Mouse (Mus musculus) CH12.LX (cell line): ENCODE results near the gene Cabp1. TPM values are rescaled to one million over a fixed set of nuclear protein-coding genes. Genes with fewer than 3 reads are reported as not detected.

Experiments used
- DNase-seq: peaks from one replicate; pipeline ENCODE4 v3.0.0-alpha.2; 2013; ENCODE audit errors: extremely low read depth
- H3K27ac ChIP-seq: 2 replicates; pipeline ENCODE4 v1.5.1; 2012; ENCODE audit warnings: low read depth, mild to moderate bottlenecking, control low read depth, moderate library complexity; ENCODE audit not compliant: insufficient read depth
- H3K27me3 ChIP-seq: replicated peaks from 2 replicates; pipeline ENCODE3; 2012; ENCODE audit warnings: inconsistent platforms
- H3K36me3 ChIP-seq, 2 experiments: replicated peaks in 1 of 2; 2 replicates each; pipeline versions ENCODE3 to v1.6.1; 2012; ENCODE audit warnings: inconsistent platforms in 1 of 2, low read length in 1 of 2, mild to moderate bottlenecking in 1 of 2, mixed read lengths in 1 of 2, moderate library complexity in 1 of 2; ENCODE audit not compliant: control insufficient read depth in 1 of 2, insufficient read depth in 1 of 2
- H3K4me1 ChIP-seq, 2 experiments: 2 replicates each; pipeline ENCODE4 v1.6.1; 2012; ENCODE audit warnings: inconsistent platforms in 1 of 2, moderate library complexity in 1 of 2; ENCODE audit not compliant: insufficient read depth in 2 of 2, control insufficient read depth in 1 of 2
- H3K4me2 ChIP-seq: 2 replicates; pipeline ENCODE4 v1.6.1; 2012; ENCODE audit warnings: low read depth, mild to moderate bottlenecking, control low read depth; ENCODE audit not compliant: poor library complexity, insufficient read depth, severe bottlenecking
- H3K4me3 ChIP-seq, 3 experiments: fragments of 150-350 bp in 1 of 3; sonication (generic) in 1 of 3; replicated peaks in 1 of 3; 2 replicates each; pipeline versions ENCODE3 to v1.5.1; 2011 to 2012; ENCODE audit warnings: low read depth in 2 of 3, low read length in 2 of 3, mild to moderate bottlenecking in 2 of 3, moderate library complexity in 2 of 3, control low read depth in 1 of 3, improper control_type of control experiment in 1 of 3, inconsistent platforms in 1 of 3, mixed read lengths in 1 of 3; ENCODE audit not compliant: poor library complexity in 1 of 3
- H3K79me2 ChIP-seq: replicated peaks from 2 replicates; pipeline ENCODE4 v1.6.1; 2012; ENCODE audit warnings: mild to moderate bottlenecking, moderate library complexity; ENCODE audit not compliant: control insufficient read depth, poor library complexity, insufficient read depth, severe bottlenecking; ENCODE audit errors: extremely low read depth
- H3K9ac ChIP-seq: 2 replicates; pipeline ENCODE4 v1.6.1; 2012; ENCODE audit warnings: low read depth, mild to moderate bottlenecking, control low read depth, moderate library complexity; ENCODE audit not compliant: insufficient read depth
- H3K9me3 ChIP-seq: replicated peaks from 2 replicates; pipeline ENCODE3; 2012; ENCODE audit warnings: low read length, inconsistent platforms, mixed read lengths
- BHLHE40 ChIP-seq: IDR thresholded peaks from 2 replicates; pipeline ENCODE4 v1.6.1; 2011; ENCODE audit warnings: mild to moderate bottlenecking, low read depth, low read length, improper control_type of control experiment
- CHD1 ChIP-seq: IDR thresholded peaks from 2 replicates; pipeline ENCODE4 v1.6.1; 2012; ENCODE audit warnings: low read depth, low read length, improper control_type of control experiment, inconsistent platforms
- CHD2 ChIP-seq: IDR thresholded peaks from 2 replicates; pipeline ENCODE4 v1.6.1; 2011; ENCODE audit warnings: low read length, improper control_type of control experiment
- ELF1 ChIP-seq: IDR thresholded peaks from 2 replicates; pipeline ENCODE4 v1.6.1; 2014; ENCODE audit warnings: low read depth, mild to moderate bottlenecking, inconsistent platforms, low read length, improper control_type of control experiment
- EP300 ChIP-seq: IDR thresholded peaks from 2 replicates; pipeline ENCODE4 v1.6.1; 2011; ENCODE audit warnings: low read length, improper control_type of control experiment
- ETS1 ChIP-seq: conservative IDR thresholded peaks from 2 replicates; pipeline ENCODE4 v1.6.1; 2012; ENCODE audit warnings: low read depth, mild to moderate bottlenecking, inconsistent platforms, low read length, improper control_type of control experiment, moderate library complexity
- HCFC1 ChIP-seq: IDR thresholded peaks from 2 replicates; pipeline ENCODE4 v1.6.1; 2012; ENCODE audit warnings: low read depth, mild to moderate bottlenecking, inconsistent platforms, low read length, improper control_type of control experiment
- IRF4 ChIP-seq: IDR thresholded peaks from 2 replicates; pipeline ENCODE4 v1.6.1; 2014; ENCODE audit warnings: low read depth, mild to moderate bottlenecking, inconsistent platforms, low read length, improper control_type of control experiment
- KAT2A ChIP-seq: IDR thresholded peaks from 2 replicates; pipeline ENCODE4 v1.6.1; 2012; ENCODE audit warnings: low read length, improper control_type of control experiment, inconsistent platforms; ENCODE audit not compliant: insufficient replicate concordance
- MAFK ChIP-seq: IDR thresholded peaks from 2 replicates; pipeline ENCODE4 v1.6.1; 2011; ENCODE audit warnings: low read length, improper control_type of control experiment; ENCODE audit not compliant: insufficient replicate concordance
- MAX ChIP-seq: IDR thresholded peaks from 2 replicates; pipeline ENCODE4 v1.6.1; 2011; ENCODE audit warnings: low read length, improper control_type of control experiment
- MAZ ChIP-seq: IDR thresholded peaks from 2 replicates; pipeline ENCODE4 v1.6.1; 2012; ENCODE audit warnings: low read depth, mild to moderate bottlenecking, inconsistent platforms, low read length, improper control_type of control experiment, moderate library complexity
- MEF2A ChIP-seq: IDR thresholded peaks from 2 replicates; pipeline ENCODE4 v1.6.1; 2014; ENCODE audit warnings: low read depth, mild to moderate bottlenecking, inconsistent platforms, low read length, improper control_type of control experiment, borderline replicate concordance
- MXI1 ChIP-seq: IDR thresholded peaks from 2 replicates; pipeline ENCODE4 v1.6.1; 2011; ENCODE audit warnings: mild to moderate bottlenecking, low read depth, low read length, improper control_type of control experiment
- MYC ChIP-seq: IDR thresholded peaks from 2 replicates; pipeline ENCODE4 v1.6.1; 2011; ENCODE audit warnings: low read depth, mild to moderate bottlenecking, improper control_type of control experiment, low read length
- NELFE ChIP-seq: IDR thresholded peaks from 2 replicates; pipeline ENCODE4 v1.6.1; 2011; ENCODE audit warnings: low read depth, low read length, improper control_type of control experiment
- NRF1 ChIP-seq: IDR thresholded peaks from 2 replicates; pipeline ENCODE4 v1.6.1; 2014; ENCODE audit warnings: low read depth, mild to moderate bottlenecking, inconsistent platforms, low read length, improper control_type of control experiment, moderate library complexity
- POLR2A ChIP-seq: IDR thresholded peaks from 2 replicates; pipeline ENCODE4 v1.6.1; 2011; ENCODE audit warnings: low read depth, mild to moderate bottlenecking, improper control_type of control experiment, low read length
- POLR2AphosphoS2 ChIP-seq: IDR thresholded peaks from 2 replicates; pipeline ENCODE4 v1.6.1; 2011; ENCODE audit warnings: low read depth, low read length, improper control_type of control experiment
- RAD21 ChIP-seq: IDR thresholded peaks from 2 replicates; pipeline ENCODE4 v1.6.1; 2011; ENCODE audit warnings: low read depth, mild to moderate bottlenecking, low read length, improper control_type of control experiment, moderate library complexity
- SIN3A ChIP-seq: IDR thresholded peaks from 2 replicates; pipeline ENCODE4 v1.6.1; 2012; ENCODE audit warnings: low read length, improper control_type of control experiment, inconsistent platforms
- SMC3 ChIP-seq: IDR thresholded peaks from 2 replicates; pipeline ENCODE4 v1.6.1; 2011; ENCODE audit warnings: low read depth, low read length, improper control_type of control experiment
- TBP ChIP-seq: conservative IDR thresholded peaks from 2 replicates; pipeline ENCODE4 v1.6.1; 2011; ENCODE audit warnings: low read depth, low read length, improper control_type of control experiment
- TCF12 ChIP-seq: IDR thresholded peaks from 2 replicates; pipeline ENCODE4 v1.6.1; 2014; ENCODE audit warnings: low read depth, mild to moderate bottlenecking, inconsistent platforms, low read length, improper control_type of control experiment
- UBTF ChIP-seq: IDR thresholded peaks from 2 replicates; pipeline ENCODE4 v1.6.1; 2012; ENCODE audit warnings: low read depth, mild to moderate bottlenecking, inconsistent platforms, low read length, improper control_type of control experiment, moderate library complexity
- USF2 ChIP-seq: conservative IDR thresholded peaks from 2 replicates; pipeline ENCODE4 v1.6.1; 2011; ENCODE audit warnings: low read depth, low read length, improper control_type of control experiment
- ZC3H11A ChIP-seq: IDR thresholded peaks from 2 replicates; pipeline ENCODE4 v1.6.1; 2012; ENCODE audit warnings: low read depth, mild to moderate bottlenecking, inconsistent platforms, low read length, improper control_type of control experiment
- ZMIZ1 ChIP-seq: IDR thresholded peaks from 2 replicates; pipeline ENCODE4 v1.6.1; 2012; ENCODE audit warnings: low read depth, mild to moderate bottlenecking, inconsistent platforms, low read length, improper control_type of control experiment
- dilution Hi-C: fragments of 300-500 bp; cut with MboI; formaldehyde crosslinking; loops from 2 replicates; pipeline ENCODE4 v1.14.3; 2020; ENCODE audit warnings: low sequenced_read_pairs; ENCODE audit not compliant: extremely low pct_unique_long_range_greater_than_20kb, extremely low pct_ligation_motif_present
- in situ Hi-C: fragments of 300-500 bp; cut with MboI; formaldehyde crosslinking; loops from 3 replicates; pipeline ENCODE4 v1.14.3; 2019; ENCODE audit warnings: low sequenced_read_pairs, low pct_ligation_motif_present, low pct_unique_long_range_greater_than_20kb, mixed read lengths
- polyA plus RNA-seq: library from polyadenylated mRNA; unstranded; fragments of >175 nt; gene quantifications from 2 replicates; pipeline ENCODE4 v1.2.1, GENCODE M21; 2012; ENCODE audit warnings: low read depth; ENCODE audit not compliant: insufficient read length
- total RNA-seq, 2 experiments: library from RNA; depleted of rRNA; stranded (reverse); fragments of 300-350 nt in 1 of 2; fragments of >200 nt in 1 of 2; gene quantifications; 2 replicates each; pipeline ENCODE4 v1.2.3; 2012 to 2014

Cabp1 gene
- total and polyA plus RNA-seq, 3 experiments = 0.59 to 1.8 (median 1.7) TPM

GRCm38 (mm10) chr5:115158040-115158983 is 35.9 kb downstream of the Cabp1 start, which contains the start of gene Mlec:
TSS of gene Mlec (minus strand) at chr5:115158179.
- Histone ChIP-seq H3K9ac (peak within 1 kb of the TSS; percentile 95), H3K4me3 (peak within 1 kb of the TSS; percentile 91 to 98 (median 97)), H3K36me3 (peaks cover 3 to 19% of the 10 kb centered on the region in 2 experiments), H3K4me2 (peak within 1 kb of the TSS; percentile 94), H3K9me3 (no peaks in the 10 kb centered on the region), H3K27ac (peak within 1 kb of the TSS; percentile 73), H3K27me3 (no peaks in the 10 kb centered on the region), H3K79me2 (peaks cover 46% of the 10 kb centered on the region), H3K4me1 (peaks cover 12 to 54% of the 10 kb centered on the region in 2 experiments)
- DNase-seq = peak; percentile 97
- dilution Hi-C loops = no loop called here
- peak; percentile 61; the same call in 1 of the 2 replicates for TF ChIP-seq MYC
- peak; percentile 89 for TF ChIP-seq SIN3A
- peak; percentile 81 for TF ChIP-seq MXI1
- TF ChIP-seq POLR2A = peak; percentile 83
- no peak for TF ChIP-seq TBP
- peak; percentile 80; the same call in 1 of the 2 replicates for TF ChIP-seq MAX
- 0 out of 2 replicates have a peak, but pooled peaks have one; percentile 5 for TF ChIP-seq MAFK
- TF ChIP-seq ELF1 = peak; percentile 95
- TF ChIP-seq NRF1 = peak; percentile 44; the same call in 1 of the 2 replicates
- TF ChIP-seq HCFC1 = peak; percentile 87
- TF ChIP-seq RAD21 = no peak
- no peak for TF ChIP-seq USF2
- no peak for TF ChIP-seq SMC3
- no peak for TF ChIP-seq EP300
- TF ChIP-seq ZMIZ1 = peak; percentile 57
- TF ChIP-seq UBTF = peak; percentile 20; the same call in 1 of the 2 replicates
- peak; percentile 93 for TF ChIP-seq MAZ
- TF ChIP-seq POLR2AphosphoS2 = peak; percentile 63; the same call in 1 of the 2 replicates
- peak; percentile 79 for TF ChIP-seq NELFE
- TF ChIP-seq CHD2 = peak; percentile 83
- TF ChIP-seq ETS1 = 0 out of 2 replicates have a peak, but pooled peaks have one; percentile 25
- TF ChIP-seq CHD1 = peak; percentile 98
- TF ChIP-seq KAT2A = no peak; the same call in 1 of the 2 replicates
- no peak for TF ChIP-seq ZC3H11A
- peak; percentile 31; the same call in 1 of the 2 replicates for TF ChIP-seq BHLHE40
- TF ChIP-seq MEF2A = peak; percentile 80
- TF ChIP-seq IRF4 = peak; percentile 76
- peak; percentile 60 for TF ChIP-seq TCF12
- in situ Hi-C loops = no loop called here
